Mouse (Mus musculus): ENCODE results near the gene Palmd.

Gene Palmd

DNA sequence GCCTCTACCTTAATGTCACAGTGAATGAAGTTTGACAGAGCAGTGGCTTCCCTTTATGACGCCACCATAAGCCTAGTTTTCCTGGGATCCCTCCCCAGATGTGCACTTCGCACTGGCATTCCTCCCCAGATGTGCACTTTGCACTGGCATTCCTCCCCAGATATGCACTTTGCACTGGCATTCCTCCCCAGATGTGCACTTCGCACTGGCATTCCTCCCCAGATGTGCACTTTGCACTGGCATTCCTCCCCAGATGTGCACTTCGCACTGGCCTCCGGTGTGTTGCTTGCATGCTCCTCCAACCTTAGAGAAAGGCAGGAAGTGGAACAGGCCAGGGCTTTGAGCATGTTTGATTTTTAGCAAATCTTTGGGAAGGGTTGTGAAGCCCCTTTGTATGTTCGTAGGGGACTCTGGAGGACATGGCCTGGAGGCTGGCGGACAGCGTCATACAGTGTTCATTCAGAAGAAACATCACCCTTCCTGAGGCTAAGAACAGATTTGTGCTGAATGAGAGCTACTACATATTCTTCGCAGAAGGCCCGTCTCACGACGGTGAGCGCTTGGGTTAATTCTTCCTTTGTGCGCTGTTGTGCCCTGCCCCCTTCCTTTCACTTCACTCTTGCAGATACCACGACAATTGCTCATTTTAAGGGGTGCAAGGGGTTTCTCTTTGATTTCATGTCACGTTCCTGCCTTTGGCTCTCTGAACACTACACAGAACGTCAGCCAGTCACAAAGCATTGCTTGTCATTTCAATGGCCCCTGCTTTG lies 77.2 kb downstream of the Palmd start:
- DNase-seq (ENCODE audit: low read depth), result no peak

- DNase-seq (ENCODE audit: low read depth), result no peak
Measured at GRCm38 (mm10) chr3:116890576-116890975, 78.2 kb downstream of the Palmd start.

DNA sequence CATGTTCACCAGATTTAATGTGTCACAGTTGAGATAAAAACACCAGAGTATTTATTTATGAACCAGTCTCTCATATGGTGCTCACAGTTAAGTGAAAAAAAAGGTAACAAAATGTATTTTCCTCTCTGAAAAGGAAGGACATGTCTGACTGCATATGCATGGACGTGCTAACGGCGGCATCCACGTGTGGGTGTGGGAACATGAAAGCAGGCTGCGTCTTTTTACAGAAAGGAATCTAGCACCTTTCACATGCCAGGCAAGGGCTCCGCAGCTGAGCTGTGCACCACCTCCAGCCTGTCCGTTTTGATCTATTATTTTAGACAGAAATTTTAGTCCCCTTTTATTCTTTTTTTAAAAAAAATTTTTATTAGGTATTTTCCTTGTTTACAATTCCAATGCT lies 79.4 kb downstream of the Palmd start:
- no peak for DNase-seq (ENCODE audit: low read depth)

GRCm38 (mm10) chr3:116884941-116885340 lies 83.8 kb downstream of the Palmd start:
- DNase-seq (ENCODE audit: low read depth), result no peak

- no peak for DNase-seq (ENCODE audit: low read depth)
Measured at GRCm38 (mm10) chr3:116882221-116882960, 86.4 kb downstream of the Palmd start.

GRCm38 (mm10) chr3:116870372-116870771 lies 98.4 kb downstream of the Palmd start:
- DNase-seq (ENCODE audit: low read depth), result no peak

All from naive thymus-derived CD4-positive, alpha-beta T cell, adult 2 months (primary cell).